Mouse (Mus musculus): ENCODE measurements around the gene Reln.

Reln gene

GRCm38 (mm10) chr5:22208311-22209021, 136.0 kb downstream of the Reln start:
- no peak for DNase-seq

GRCm38 (mm10) chr5:22197926-22198325, 146.6 kb downstream of the Reln start:
- no peak for DNase-seq

GRCm38 (mm10) chr5:22196891-22197290, 147.6 kb downstream of the Reln start:
- DNase-seq = no peak

GRCm38 (mm10) chr5:22196476-22196875, 148.0 kb downstream of the Reln start:
- no peak for DNase-seq

GRCm38 (mm10) chr5:22195352-22195941, 149.1 kb downstream of the Reln start:
- no peak for DNase-seq

GRCm38 (mm10) chr5:22191784-22192183, 152.7 kb downstream of the Reln start:
- no peak for DNase-seq

GRCm38 (mm10) chr5:22190333-22190732, 154.2 kb downstream of the Reln start:
- no peak for DNase-seq

GRCm38 (mm10) chr5:22187599-22187998, 156.9 kb downstream of the Reln start:
- no peak for DNase-seq

- DNase-seq = no peak
Observed at GRCm38 (mm10) chr5:22176480-22176879, 168.0 kb downstream of the Reln start.

GRCm38 (mm10) chr5:22171336-22171735, 173.2 kb downstream of the Reln start:
- DNase-seq = no peak

- no peak for DNase-seq
Observed at GRCm38 (mm10) chr5:22164060-22164934, 180.2 kb downstream of the Reln start.

- no peak for DNase-seq
Observed at GRCm38 (mm10) chr5:22160935-22161334, 183.6 kb downstream of the Reln start.

- DNase-seq = no peak
Observed at GRCm38 (mm10) chr5:22158754-22159153, 185.7 kb downstream of the Reln start.

- no peak for DNase-seq
Observed at GRCm38 (mm10) chr5:22153601-22154000, 190.9 kb downstream of the Reln start.

- no peak for DNase-seq
Observed at GRCm38 (mm10) chr5:22141821-22142220, 202.7 kb downstream of the Reln start.

GRCm38 (mm10) chr5:22139015-22139414, 205.5 kb downstream of the Reln start:
- DNase-seq = no peak

- DNase-seq = no peak
Observed at GRCm38 (mm10) chr5:22134402-22134801, 210.1 kb downstream of the Reln start.

- DNase-seq = no peak
Observed at GRCm38 (mm10) chr5:22131730-22132522, 212.6 kb downstream of the Reln start.

- DNase-seq = no peak
Observed at GRCm38 (mm10) chr5:22127583-22127982, 216.9 kb downstream of the Reln start.

- no peak for DNase-seq
Observed at GRCm38 (mm10) chr5:22119296-22119695, 225.2 kb downstream of the Reln start.

GRCm38 (mm10) chr5:22118456-22118855, 226.0 kb downstream of the Reln start:
- no peak for DNase-seq

- no peak for DNase-seq
Observed at GRCm38 (mm10) chr5:22116922-22117321, 227.6 kb downstream of the Reln start.
